Mouse (Mus musculus) ES-Bruce4 (cell line): Measurements from ENCODE around the gene Ank3.

Source experiments
- CTCF ChIP-seq: IDR thresholded peaks from one replicate; pipeline ENCODE4 v1.8.1; 2011; ENCODE audit warnings: low read depth, low read length
- POLR2A ChIP-seq: IDR thresholded peaks from one replicate; pipeline ENCODE4 v1.8.1; 2011; ENCODE audit warnings: low read length; ENCODE audit not compliant: insufficient read depth

- no peak for TF ChIP-seq POLR2A
- TF ChIP-seq CTCF = no peak
These were observed 538.8 kb downstream of the Ank3 start for GRCm38 (mm10) chr10:69937291-69937921.
